Mouse (Mus musculus): ENCODE results near the gene Hist1h3e.

DNA sequence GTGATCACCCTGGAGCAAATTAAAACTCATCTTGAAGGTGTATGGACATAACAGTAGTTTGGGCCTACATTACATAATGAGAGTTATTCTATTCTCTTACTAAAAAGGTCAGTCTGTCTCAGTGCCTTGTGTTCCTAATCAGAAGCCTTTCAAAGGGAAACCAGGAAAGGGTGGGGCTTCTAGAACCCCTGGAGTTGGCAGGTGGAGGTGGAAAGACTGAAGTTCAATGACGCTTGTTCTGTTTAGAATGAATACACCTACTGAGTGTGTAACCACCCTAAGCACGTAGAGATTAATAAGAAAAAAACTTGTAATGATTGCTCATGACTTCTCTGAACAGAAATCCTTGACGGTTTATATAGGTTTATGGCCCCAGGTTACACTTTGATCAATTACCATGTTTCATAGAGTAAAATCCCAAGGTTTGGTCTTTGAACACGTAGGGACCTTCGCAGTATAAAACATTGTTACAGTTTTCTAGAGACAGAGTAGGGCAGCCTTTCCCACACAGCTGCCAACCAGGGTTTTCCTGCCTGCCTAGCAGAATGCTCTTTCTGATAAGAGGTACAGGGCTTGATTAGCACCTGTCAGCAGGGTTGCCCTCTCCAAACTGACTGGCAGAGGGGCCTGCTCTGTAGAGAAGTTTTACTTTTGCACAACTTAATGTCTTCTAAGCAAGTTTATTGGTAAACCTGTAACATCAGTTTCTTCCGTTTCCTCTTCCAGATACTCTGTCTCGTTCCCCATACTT is 33.6 kb upstream of the Hist1h3e start:
- TF ChIP-seq CTCF (IDR thresholded peaks at IDR 0.05; ENCODE audit: borderline replicate concordance, insufficient read depth, low read depth, low read length) (no peak), POLR2A (IDR thresholded peaks at IDR 0.05; ENCODE audit: borderline replicate concordance, insufficient read depth, low read length) (no peak)
